Mouse (Mus musculus) yolk sac, embryonic 10.5 days (tissue): ENCODE data around the gene Hyal1.

Source experiments
- DNase-seq: peaks from one replicate; pipeline ENCODE4 v3.0.0-alpha.2; 2017; ENCODE audit warnings: low spot score

The Hyal1 gene

GRCm38 (mm10) chr9:107576357-107577107 lies at the start of gene Hyal1:
Gene Hyal1 (plus strand): TSS chr9:107576927.
- peak; percentile 89 for DNase-seq

- DNase-seq = peak; percentile 94
Observed at GRCm38 (mm10) chr9:107533791-107534407, 42.8 kb upstream of the Hyal1 start, which contains the start of gene Tmem115. Gene Tmem115 (plus strand): TSS chr9:107533945.

- DNase-seq = peak; percentile 36
Observed at GRCm38 (mm10) chr9:107534408-107535202, 42.1 kb upstream of the Hyal1 start.

GRCm38 (mm10) chr9:107538231-107538630 lies 38.5 kb upstream of the Hyal1 start:
- DNase-seq = no peak

- no peak for DNase-seq
Observed at GRCm38 (mm10) chr9:107538711-107539110, 38.0 kb upstream of the Hyal1 start.

- DNase-seq = no peak
Observed at GRCm38 (mm10) chr9:107539940-107540339, 36.8 kb upstream of the Hyal1 start.

GRCm38 (mm10) chr9:107540420-107540819 lies 36.3 kb upstream of the Hyal1 start:
- no peak for DNase-seq

- DNase-seq = no peak
Observed at GRCm38 (mm10) chr9:107541005-107541404, 35.7 kb upstream of the Hyal1 start.

GRCm38 (mm10) chr9:107541474-107542351 lies 35.0 kb upstream of the Hyal1 start, which contains the start of the genes Cyb561d2 and Nprl2:
Gene Cyb561d2 (minus strand): TSS chr9:107542193.
Gene Nprl2 (plus strand): TSS chr9:107542226.
- peak; percentile 96 for DNase-seq

- no peak for DNase-seq
Observed at GRCm38 (mm10) chr9:107542352-107542686, 34.4 kb upstream of the Hyal1 start.

GRCm38 (mm10) chr9:107542721-107543120 lies 34.0 kb upstream of the Hyal1 start:
- DNase-seq = no peak

- DNase-seq = no peak
Observed at GRCm38 (mm10) chr9:107543299-107543698, 33.4 kb upstream of the Hyal1 start.

GRCm38 (mm10) chr9:107544196-107544700 lies 32.5 kb upstream of the Hyal1 start:
- DNase-seq = no peak

GRCm38 (mm10) chr9:107544729-107545128 lies 32.0 kb upstream of the Hyal1 start:
- DNase-seq = no peak

- no peak for DNase-seq
Observed at GRCm38 (mm10) chr9:107545199-107545598, 31.5 kb upstream of the Hyal1 start.

- DNase-seq = peak; percentile 54
Observed at GRCm38 (mm10) chr9:107545602-107546001, 31.1 kb upstream of the Hyal1 start.

- DNase-seq = peak; percentile 83
Observed at GRCm38 (mm10) chr9:107547026-107547425, 29.7 kb upstream of the Hyal1 start, which contains the start of gene Zmynd10. Gene Zmynd10 (plus strand): TSS chr9:107547298.

GRCm38 (mm10) chr9:107547957-107548356 lies 28.8 kb upstream of the Hyal1 start:
- no peak for DNase-seq

GRCm38 (mm10) chr9:107548820-107549219 lies 27.9 kb upstream of the Hyal1 start:
- DNase-seq = no peak

- no peak for DNase-seq
Observed at GRCm38 (mm10) chr9:107549297-107550074, 27.2 kb upstream of the Hyal1 start.
